In the genomic region with DNA sequence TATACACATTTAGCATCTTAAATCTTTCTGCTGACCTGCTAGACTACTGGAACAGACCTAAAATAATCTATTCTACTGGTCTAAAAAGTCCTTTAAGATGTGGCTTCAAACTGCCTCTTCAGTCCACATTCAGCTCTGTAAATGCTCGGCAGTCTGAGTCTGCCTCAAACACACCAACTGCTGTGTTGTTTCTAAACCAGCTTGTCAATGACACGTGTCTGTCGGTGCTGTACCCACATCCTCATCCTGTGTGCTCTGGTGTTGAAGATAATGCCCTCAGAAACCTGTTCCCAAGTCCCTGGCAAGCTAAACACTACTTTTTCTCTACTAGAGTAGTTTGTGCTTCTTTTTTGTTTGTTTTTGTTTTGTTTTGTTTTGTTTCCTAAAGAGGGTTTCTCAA, we compare ENCODE assay signal across 14 mouse cellular contexts. TPM values are rescaled to one million over a fixed set of nuclear protein-coding genes. Genes with fewer than 3 reads are reported as not detected.
DNase-seq lines count a peak whose midpoint lies in the region; ATAC-seq and TF ChIP-seq lines count a peak whose summit lies in the region.
"Had no signal": no experiment of that assay in that cellular context is flagged by ENCODE, and none has a peak within 500 bp of the region (broad histone marks: within the 10 kb centered on the region; RNA-seq: fewer than 3 reads in every experiment).

No protein-coding gene starts in this region.

- peak; percentile 63; the same call in 1 of the 2 replicates for TF ChIP-seq EP300 in liver, postnatal 0 days (IDR thresholded peaks at IDR 0.05; ENCODE audit: low read depth)

- WGBS in liver, postnatal 0 days (ENCODE audit: insufficient replicate concordance), result 16% methylated on average over 3 of the region's 3 CpGs
- WGBS in thymus, adult 2 months, result under 1% methylated on average over 3 of the region's 3 CpGs
- 72% methylated on average over 3 of the region's 3 CpGs for WGBS in embryonic facial prominence, embryonic 10.5 days

- DNase-seq in CD8-positive naive resting alpha-beta T cell, adult 2 months (ENCODE audit: low read depth in 2 of 2, low spot score in 2 of 2), result peak; percentile 54 to 63
- no peak for DNase-seq in liver, postnatal 0 days
- peak; percentile 68 for DNase-seq in thymus, adult 2 months
- no peak for DNase-seq in cerebellum, postnatal 36 days
- no peak for DNase-seq in kidney, adult 11 months
- DNase-seq in embryonic facial prominence, embryonic 10.5 days (ENCODE audit: low spot score), result no peak
- no peak for DNase-seq in cerebellum, adult 11-12 months
- DNase-seq: cerebellum, postnatal 25 days; forebrain, postnatal 0 days; gastrocnemius, postnatal 36 days; heart, postnatal 14 days; kidney, postnatal 4 days; left cerebral cortex, postnatal 4 days had no signal

- no peak overlapping the region for H3K4me2 ChIP-seq in liver, postnatal 0 days (ENCODE audit: low read depth, low read length)

- TF ChIP-seq CTCF in liver, postnatal 0 days (IDR thresholded peaks at IDR 0.05; ENCODE audit: low read depth), result no peak
- TF ChIP-seq CTCF in thymus, adult 2 months (IDR thresholded peaks at IDR 0.05; ENCODE audit: borderline replicate concordance, control insufficient read depth, extremely low read depth, insufficient read depth, low read length, poor library complexity), result no peak

- TF ChIP-seq POLR2A in thymus, adult 2 months (IDR thresholded peaks at IDR 0.05; ENCODE audit: control insufficient read depth, extremely low read depth, insufficient read depth, low read length, poor library complexity), result no peak

- no peaks in the 10 kb centered on the region for H3K4me1 ChIP-seq in liver, postnatal 0 days (ENCODE audit: insufficient read depth)
- H3K4me1 ChIP-seq in thymus, adult 2 months (replicated peaks; ENCODE audit: control insufficient read depth, insufficient read depth, low read length), result peaks cover 6% of the 10 kb centered on the region
- H3K4me1 ChIP-seq in embryonic facial prominence, embryonic 10.5 days, result no peaks in the 10 kb centered on the region

- H3K27ac ChIP-seq in liver, postnatal 0 days (ENCODE audit: low read depth), result 0 out of 2 replicates have a peak overlapping the region, but pooled peaks have one; percentile 3
- peak overlapping the region; percentile 92 for H3K27ac ChIP-seq in thymus, adult 2 months (ENCODE audit: control insufficient read depth, insufficient read depth, low read length)
- no peak overlapping the region for H3K27ac ChIP-seq in embryonic facial prominence, embryonic 10.5 days (replicated peaks)

- H3K9me3 ChIP-seq in liver, postnatal 0 days (ENCODE audit: low read length), result no peaks in the 10 kb centered on the region
- H3K9me3 ChIP-seq in embryonic facial prominence, embryonic 10.5 days, result no peaks in the 10 kb centered on the region

- H3K36me3 ChIP-seq in liver, postnatal 0 days (replicated peaks; ENCODE audit: insufficient read depth, low read length), result no peaks in the 10 kb centered on the region
- H3K36me3 ChIP-seq in thymus, adult 2 months (ENCODE audit: control insufficient read depth, insufficient read depth, low read length), result no peaks in the 10 kb centered on the region
- H3K36me3 ChIP-seq in embryonic facial prominence, embryonic 10.5 days (replicated peaks), result no peaks in the 10 kb centered on the region

- H3K4me3 ChIP-seq in liver, postnatal 0 days (ENCODE audit: low read depth, low read length), result no peak overlapping the region
- H3K4me3 ChIP-seq in thymus, adult 2 months (ENCODE audit: control insufficient read depth, insufficient read depth, low read length), result no peak overlapping the region
- no peak overlapping the region for H3K4me3 ChIP-seq in embryonic facial prominence, embryonic 10.5 days

- no peaks in the 10 kb centered on the region for H3K27me3 ChIP-seq in liver, postnatal 0 days (ENCODE audit: insufficient read depth, low read length)
- H3K27me3 ChIP-seq in thymus, adult 2 months (ENCODE audit: control insufficient read depth, insufficient read depth, low read length), result no peaks in the 10 kb centered on the region
- no peaks in the 10 kb centered on the region for H3K27me3 ChIP-seq in embryonic facial prominence, embryonic 10.5 days (replicated peaks; ENCODE audit: low read depth, poor library complexity, severe bottlenecking)

- no peak overlapping the region for H3K9ac ChIP-seq in liver, postnatal 0 days (replicated peaks)
- H3K9ac ChIP-seq: forebrain, postnatal 0 days had no signal

- peak; percentile 76 for ATAC-seq in granulocyte monocyte progenitor cell, adult 5-6 weeks (replicated peaks; ENCODE audit: poor library complexity, severe bottlenecking)
- peak; percentile 64 for ATAC-seq in liver, postnatal 0 days
- ATAC-seq: forebrain, postnatal 0 days had no signal

RNA-seq across cellular contexts. Expression of a gene that starts 58.9 kb away (rescaled TPM):
- total RNA-seq in granulocyte monocyte progenitor cell, adult 5-6 weeks (2014; fragmentation: Nextera tagmentation), result 464 and 485 TPM in 2 replicates
- 524 and 651 TPM in 2 replicates for total RNA-seq in granulocyte monocyte progenitor cell, adult 5-6 weeks (2017)
- 61.3 and 73.3 TPM in 2 replicates for polyA plus RNA-seq in liver, postnatal 0 days (2015; fragmentation: Nextera tagmentation; extraction: Ambion mirVana)
- polyA plus RNA-seq in thymus, adult 2 months (2012; rRNA removed), result 291 and 334 TPM in 2 replicates
- polyA plus RNA-seq in embryonic facial prominence, embryonic 10.5 days (2016; fragmentation: Nextera tagmentation; extraction: Ambion mirVana), result 52.2 and 55.0 TPM in 2 replicates

Comparison
In these comparisons a context has a peak if more than half of its experiments do, and no peak if none do; other contexts are left out.
1. DNase-seq: peak in CD8-positive naive resting alpha-beta T cell, adult 2 months (2 of 2) and thymus, adult 2 months (single experiment); none in liver, postnatal 0 days (single experiment), cerebellum, postnatal 36 days (0 of 2), kidney, adult 11 months (single experiment), embryonic facial prominence, embryonic 10.5 days (single experiment) and cerebellum, adult 11-12 months (single experiment).